Mouse (Mus musculus): Measurements from ENCODE around the gene Atp11c. TPM values are rescaled to one million over a fixed set of nuclear protein-coding genes. Genes with fewer than 3 reads are reported as not detected.
A peak's percentile ranks its signal among the peaks of the same experiment; 100 is the strongest.

Gene Atp11c
- polyA plus RNA-seq, 1 experiment from 2014 or later: 10.8 TPM

DNA sequence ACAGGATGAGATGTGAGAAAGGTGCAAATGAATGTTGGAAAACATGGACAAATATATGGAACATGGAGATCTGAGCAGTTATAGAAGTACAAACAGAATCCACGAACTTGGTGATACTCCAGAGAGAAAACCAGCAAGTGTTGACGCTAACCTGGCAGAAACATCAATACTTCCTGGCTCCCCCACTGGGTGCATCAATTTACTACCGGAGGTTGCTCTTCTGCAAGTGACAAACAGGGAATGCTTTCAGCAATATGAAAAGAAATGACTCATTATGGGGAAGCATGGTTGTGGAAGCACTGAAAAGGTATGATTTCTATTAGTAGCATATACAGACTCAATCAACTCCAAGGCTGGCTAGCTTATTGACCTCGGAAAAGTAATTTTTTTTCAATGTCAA, 198.2 kb downstream of the Atp11c start:
- no peak for DNase-seq (ENCODE audit: low spot score)

DNA sequence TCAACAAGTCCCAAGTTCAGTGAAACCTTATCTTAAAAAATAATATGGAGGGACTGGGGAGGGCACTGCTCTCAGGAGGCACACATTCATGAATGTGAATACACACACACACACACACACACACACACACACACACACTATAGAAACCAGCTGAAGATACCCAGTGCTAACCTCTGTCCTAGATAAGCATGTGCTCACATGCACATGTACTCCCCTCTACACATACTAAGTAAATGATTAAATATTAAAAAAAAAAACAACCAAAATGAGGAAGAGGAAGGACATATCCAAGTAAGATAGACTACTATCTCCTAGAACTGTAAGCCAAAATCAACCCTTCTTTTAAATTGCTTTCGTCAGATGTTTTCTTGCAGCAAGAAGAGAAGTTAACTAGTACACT, 205.6 kb downstream of the Atp11c start:
- DNase-seq (ENCODE audit: low spot score): no peak

DNA sequence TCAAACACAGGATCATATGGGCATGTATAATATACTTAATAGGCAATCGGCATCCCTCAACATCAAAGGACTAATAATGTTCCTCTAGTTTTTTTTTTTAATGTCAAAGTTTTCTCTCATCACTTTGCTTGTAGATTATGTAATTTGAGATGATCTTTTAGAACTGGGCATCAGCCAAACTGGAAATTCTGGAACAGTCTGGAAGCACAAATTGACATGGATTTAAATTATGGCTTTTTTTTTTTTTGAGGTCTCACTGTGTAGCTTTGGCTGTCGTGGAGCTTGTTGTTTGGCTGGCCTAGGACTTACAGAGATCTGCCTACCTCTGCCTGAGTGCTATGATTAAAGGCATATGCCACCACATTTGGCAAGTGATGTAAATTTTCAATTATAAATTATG, 210.8 kb downstream of the Atp11c start:
- DNase-seq (ENCODE audit: low spot score): no peak

DNA sequence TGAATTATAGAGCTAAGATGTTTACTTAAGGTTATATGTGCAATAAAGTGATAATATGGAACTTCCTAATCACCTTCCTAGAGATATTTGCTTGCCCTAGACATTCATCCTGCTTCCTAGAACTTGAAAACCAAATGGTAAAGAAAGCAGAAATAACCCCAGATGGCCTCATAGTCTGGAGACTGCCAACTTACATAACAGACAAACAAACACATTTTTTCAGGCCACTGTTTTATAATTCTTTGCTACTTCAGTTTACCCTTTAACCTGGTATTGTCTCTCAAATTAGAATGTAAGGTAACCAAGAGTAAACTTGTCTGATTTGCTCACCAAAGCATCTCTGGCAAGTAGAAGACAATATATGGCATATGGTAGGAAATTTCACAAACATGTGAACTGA, 212.1 kb downstream of the Atp11c start:
- no peak for DNase-seq (ENCODE audit: low spot score)

DNA sequence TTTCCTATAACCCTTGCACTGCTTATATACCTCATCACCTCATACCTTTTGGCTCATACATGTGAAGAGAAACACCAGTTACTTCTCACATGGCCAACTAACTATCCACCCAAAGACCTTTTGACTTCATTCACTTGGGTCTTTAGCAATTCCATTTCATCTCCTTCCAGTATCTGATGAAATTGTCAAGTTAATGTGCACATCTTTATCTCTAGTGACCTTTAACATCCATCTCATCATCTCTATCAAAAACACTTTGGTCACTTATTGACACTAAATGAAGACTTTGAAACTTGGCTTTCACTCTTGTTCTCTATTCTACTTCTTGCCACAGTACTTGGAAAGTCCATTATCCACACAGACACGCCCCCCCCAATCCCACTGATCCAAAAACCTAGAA, 243.8 kb downstream of the Atp11c start:
- no peak for DNase-seq (ENCODE audit: low spot score)

DNA sequence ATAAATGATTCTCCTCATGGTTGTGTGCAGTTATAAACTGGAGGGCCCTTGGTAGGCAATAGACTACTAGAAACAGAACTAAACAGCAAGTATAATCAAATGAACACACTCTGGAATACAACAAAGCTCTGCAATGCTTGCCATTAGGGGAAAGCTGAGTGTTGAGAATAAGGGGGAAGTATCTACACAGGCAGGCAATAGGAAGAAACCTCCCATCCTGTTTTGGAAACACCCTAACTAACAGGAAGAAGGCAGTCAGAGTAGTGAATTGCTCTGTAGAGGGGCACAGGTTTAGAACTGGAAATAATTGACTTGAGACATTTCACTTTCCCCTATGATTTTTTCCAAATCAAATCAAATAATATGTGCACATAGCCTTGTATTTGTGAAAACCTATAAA, 247.1 kb downstream of the Atp11c start:
- no peak for DNase-seq (ENCODE audit: low spot score)

GRCm38 (mm10) chrX:60344991-60345390, 247.5 kb downstream of the Atp11c start:
- DNase-seq (ENCODE audit: low spot score): no peak

GRCm38 (mm10) chrX:60329735-60330134, 262.8 kb downstream of the Atp11c start:
- DNase-seq (ENCODE audit: low spot score): no peak

DNA sequence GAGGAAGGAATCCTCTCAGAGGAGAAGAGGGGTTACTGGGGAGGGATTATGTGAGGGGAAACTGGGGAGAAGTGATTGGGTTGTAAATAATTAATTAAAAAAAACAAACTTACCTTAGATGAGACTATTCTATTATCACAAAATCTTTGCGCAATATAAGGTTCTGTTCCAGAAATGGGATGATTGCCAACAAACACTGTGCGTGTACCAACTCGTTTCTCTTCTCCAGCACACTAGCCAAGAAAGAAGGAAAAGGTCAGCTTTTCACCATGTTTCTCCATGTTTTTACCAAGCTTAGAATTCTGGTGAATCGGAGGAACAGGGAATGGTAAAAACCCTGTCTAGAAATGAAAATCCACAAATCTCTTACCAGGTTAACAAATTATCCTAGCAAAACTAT, 271.2 kb downstream of the Atp11c start:
- DNase-seq (ENCODE audit: low spot score): no peak

DNA sequence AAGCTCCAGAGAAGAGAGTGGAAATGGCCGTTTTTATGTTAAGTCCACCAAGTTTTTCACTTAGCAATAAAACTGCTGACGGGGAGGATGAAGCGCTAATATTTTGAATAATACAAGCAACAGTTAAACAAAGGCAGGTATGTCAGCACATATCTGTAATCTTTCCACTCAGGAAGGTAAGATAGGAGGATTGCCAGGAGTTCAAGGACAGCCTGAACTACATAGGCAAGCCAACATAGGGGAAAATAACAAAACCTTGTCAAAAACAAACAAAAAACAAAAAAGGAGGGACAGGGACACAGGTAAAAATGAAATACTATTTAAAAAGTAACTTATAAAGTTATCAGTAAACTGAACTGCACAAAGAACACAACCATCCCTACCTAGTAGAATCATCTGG, 274.8 kb downstream of the Atp11c start:
- DNase-seq (ENCODE audit: low spot score): no peak

- no peak for DNase-seq (ENCODE audit: low spot score)
Observed at GRCm38 (mm10) chrX:60292335-60292734, 300.2 kb downstream of the Atp11c start.

GRCm38 (mm10) chrX:60255346-60255745, 337.2 kb downstream of the Atp11c start:
- DNase-seq (ENCODE audit: low spot score): no peak

- DNase-seq (ENCODE audit: low spot score): no peak
Observed at GRCm38 (mm10) chrX:60187726-60188125, 404.8 kb downstream of the Atp11c start.

GRCm38 (mm10) chrX:60182611-60183010, 409.9 kb downstream of the Atp11c start:
- no peak for DNase-seq (ENCODE audit: low spot score)

DNA sequence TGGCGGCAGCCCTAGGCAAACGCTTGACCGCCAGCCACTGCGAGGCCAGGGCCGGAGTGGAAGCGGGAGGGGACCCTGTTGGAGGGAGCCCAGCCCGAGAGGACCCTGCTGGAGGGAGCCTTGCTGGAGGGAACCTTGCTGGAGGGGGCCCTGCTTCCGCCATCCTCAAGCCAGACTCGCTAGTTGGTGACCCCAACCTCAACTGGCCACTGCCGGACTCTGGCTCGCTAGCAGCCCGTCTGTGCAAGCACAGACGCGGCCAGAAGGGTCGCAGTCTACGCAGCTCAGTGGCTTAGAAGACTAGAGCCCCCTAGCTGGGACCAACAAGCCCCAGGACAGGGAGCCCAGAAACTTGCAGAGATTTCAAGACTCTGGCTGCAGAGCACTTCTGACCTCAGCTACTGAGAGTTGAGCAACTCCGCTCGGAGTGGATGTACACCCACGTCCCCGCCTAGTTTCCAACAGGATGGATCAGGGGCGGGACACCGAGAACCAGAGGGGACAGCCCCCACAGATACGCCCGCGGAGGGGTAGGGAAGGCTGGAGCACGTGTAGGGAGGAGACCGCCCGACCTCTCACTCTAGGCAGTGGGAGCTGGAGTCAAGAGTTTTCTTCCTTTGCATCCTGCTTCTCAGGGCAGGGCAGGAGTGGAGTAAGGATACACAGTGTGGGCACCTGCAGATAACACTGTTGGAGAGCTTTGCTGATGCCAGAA, 413.6 kb downstream of the Atp11c start, which contains the start of gene Mcf2:
Mcf2 (minus strand) TSS at position 346 of the 715 bp plus-strand sequence.
- no peak for DNase-seq (ENCODE audit: low spot score)

DNA sequence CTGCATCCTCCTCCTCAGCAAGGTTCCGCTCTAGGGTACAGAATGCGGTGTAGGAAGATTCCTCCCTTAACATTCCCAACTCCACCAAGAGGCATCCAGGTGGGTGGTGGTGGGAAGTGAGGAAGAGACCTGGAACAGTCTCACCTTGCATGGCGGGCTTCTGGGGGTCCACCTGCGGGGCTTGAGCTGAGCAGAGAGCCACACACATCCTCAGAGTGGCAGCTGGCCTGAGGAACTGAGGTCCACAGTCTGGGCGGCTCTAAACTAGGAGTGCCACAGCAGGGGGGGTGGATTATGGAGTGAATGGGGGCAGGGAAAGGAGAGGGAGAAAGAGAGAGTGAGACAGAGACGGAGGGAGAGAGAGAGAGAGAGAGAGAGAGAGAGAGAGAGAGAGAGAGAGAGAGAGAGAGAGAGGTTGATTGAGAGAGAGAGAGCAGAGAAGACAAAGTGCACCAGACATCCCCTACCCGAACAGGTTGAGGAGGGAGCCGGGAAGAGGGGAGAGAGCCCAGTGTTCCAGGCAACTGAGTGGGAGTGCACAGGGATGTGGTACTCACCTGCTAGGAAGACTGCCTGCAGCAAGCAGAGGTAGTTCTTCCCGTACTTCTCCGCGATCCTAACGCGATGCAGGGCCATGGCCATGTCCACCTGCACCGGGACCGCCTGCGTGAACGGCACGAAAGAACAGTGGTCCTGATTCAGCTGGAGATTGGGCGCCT, 414.3 kb downstream of the Atp11c start:
- no peak for DNase-seq (ENCODE audit: low spot score)

MicroRNAs encoded within 50 kb of the gene (microRNA counts, 519-probe panel; counts per million panel counts)
- 473 counts per million, percentile 71 among the panel's probes with 10 or more counts for microRNA mmu-miR-505

Small RNA genes within 50 kb of the gene (microRNA-seq; reads per million reads assigned to microRNA genes)
- 54.9 reads per million, percentile 41 among the genes with 10 or more reads in this experiment for gene Mir505 (ENCODE audit: borderline number of aligned reads)

Other genes with a start within 250 kb of the Atp11c start
- gene Gm7073, start 53.4 kb downstream of the Atp11c start, polyA plus RNA-seq (2015; fragmentation: Nextera tagmentation; extraction: Ambion mirVana): not detected in 2 replicates

Measured in thymus, postnatal 0 days (tissue).